Mouse (Mus musculus): ENCODE measurements around the gene Slc45a1. TPM values are rescaled to one million over a fixed set of nuclear protein-coding genes. Genes with fewer than 3 reads are reported as not detected.
"Not testable (repeated sequence)": the region's sequence is repeated elsewhere in the genome, so short reads cannot be mapped to it uniquely, and the experiment has no call there.

Gene Slc45a1
- polyA plus RNA-seq, 1 experiment, result not detected

- H3K4me3 ChIP-seq (ENCODE audit: insufficient read depth, low read depth, low read length), result no peak overlapping the region
- H3K27ac ChIP-seq (replicated peaks; ENCODE audit: low read depth, low read length), result no peak overlapping the region
- no peaks in the 10 kb centered on the region for H3K4me1 ChIP-seq (ENCODE audit: control insufficient read depth, insufficient read depth, insufficient read length, low read length)
Observed at GRCm38 (mm10) chr4:150625425-150625824, 26.5 kb downstream of the Slc45a1 start.

GRCm38 (mm10) chr4:150624933-150625332, 27.0 kb downstream of the Slc45a1 start:
- H3K4me3 ChIP-seq (ENCODE audit: insufficient read depth, low read depth, low read length), result no peak overlapping the region
- no peaks in the 10 kb centered on the region for H3K4me1 ChIP-seq (ENCODE audit: control insufficient read depth, insufficient read depth, insufficient read length, low read length)
- H3K27ac ChIP-seq (replicated peaks; ENCODE audit: low read depth, low read length), result no peak overlapping the region

- Histone ChIP-seq H3K4me1 (ENCODE audit: control insufficient read depth, insufficient read depth, insufficient read length, low read length) (no peaks in the 10 kb centered on the region), H3K27ac (replicated peaks; ENCODE audit: low read depth, low read length) (no peak overlapping the region), H3K4me3 (ENCODE audit: insufficient read depth, low read depth, low read length) (no peak overlapping the region)
Observed at GRCm38 (mm10) chr4:150624214-150624823, 27.7 kb downstream of the Slc45a1 start.

GRCm38 (mm10) chr4:150622641-150623040, 29.3 kb downstream of the Slc45a1 start:
- Histone ChIP-seq H3K27ac (replicated peaks; ENCODE audit: low read depth, low read length) (no peak overlapping the region), H3K4me3 (ENCODE audit: insufficient read depth, low read depth, low read length) (no peak overlapping the region), H3K4me1 (ENCODE audit: control insufficient read depth, insufficient read depth, insufficient read length, low read length) (no peaks in the 10 kb centered on the region)

- no peak overlapping the region for H3K27ac ChIP-seq (replicated peaks; ENCODE audit: low read depth, low read length)
- no peak overlapping the region for H3K4me3 ChIP-seq (ENCODE audit: insufficient read depth, low read depth, low read length)
- no peaks in the 10 kb centered on the region; the same call in 1 of the 2 replicates for H3K4me1 ChIP-seq (ENCODE audit: control insufficient read depth, insufficient read depth, insufficient read length, low read length)
Observed at GRCm38 (mm10) chr4:150619011-150619410, 33.0 kb downstream of the Slc45a1 start.

- Histone ChIP-seq H3K4me1 (ENCODE audit: control insufficient read depth, insufficient read depth, insufficient read length, low read length) (no peaks in the 10 kb centered on the region; the same call in 1 of the 2 replicates), H3K27ac (replicated peaks; ENCODE audit: low read depth, low read length) (no peak overlapping the region), H3K4me3 (ENCODE audit: insufficient read depth, low read depth, low read length) (no peak overlapping the region)
Observed at GRCm38 (mm10) chr4:150616841-150617240, 35.1 kb downstream of the Slc45a1 start.

GRCm38 (mm10) chr4:150616029-150616420, 35.9 kb downstream of the Slc45a1 start:
- Histone ChIP-seq H3K4me3 (ENCODE audit: insufficient read depth, low read depth, low read length) (no peak overlapping the region), H3K27ac (replicated peaks; ENCODE audit: low read depth, low read length) (no peak overlapping the region), H3K4me1 (ENCODE audit: control insufficient read depth, insufficient read depth, insufficient read length, low read length) (no peaks in the 10 kb centered on the region; the same call in 1 of the 2 replicates)

- Histone ChIP-seq H3K27ac (replicated peaks; ENCODE audit: low read depth, low read length) (no peak overlapping the region), H3K4me1 (ENCODE audit: control insufficient read depth, insufficient read depth, insufficient read length, low read length) (no peaks in the 10 kb centered on the region; the same call in 1 of the 2 replicates), H3K4me3 (ENCODE audit: insufficient read depth, low read depth, low read length) (no peak overlapping the region)
Observed at GRCm38 (mm10) chr4:150615251-150616028, 36.5 kb downstream of the Slc45a1 start.

- Histone ChIP-seq H3K4me1 (ENCODE audit: control insufficient read depth, insufficient read depth, insufficient read length, low read length) (no peaks in the 10 kb centered on the region; the same call in 1 of the 2 replicates), H3K27ac (replicated peaks; ENCODE audit: low read depth, low read length) (no peak overlapping the region), H3K4me3 (ENCODE audit: insufficient read depth, low read depth, low read length) (no peak overlapping the region)
Observed at GRCm38 (mm10) chr4:150613715-150614114, 38.3 kb downstream of the Slc45a1 start.

- Histone ChIP-seq H3K4me1 (ENCODE audit: control insufficient read depth, insufficient read depth, insufficient read length, low read length) (peaks cover 13% of the 10 kb centered on the region; the same call in 1 of the 2 replicates), H3K27ac (replicated peaks; ENCODE audit: low read depth, low read length) (no peak overlapping the region), H3K4me3 (ENCODE audit: insufficient read depth, low read depth, low read length) (no peak overlapping the region)
Observed at GRCm38 (mm10) chr4:150608670-150609069, 43.3 kb downstream of the Slc45a1 start.

GRCm38 (mm10) chr4:150606449-150607161, 45.4 kb downstream of the Slc45a1 start:
- Histone ChIP-seq H3K4me3 (ENCODE audit: insufficient read depth, low read depth, low read length) (no peak overlapping the region), H3K4me1 (ENCODE audit: control insufficient read depth, insufficient read depth, insufficient read length, low read length) (peaks cover 18% of the 10 kb centered on the region), H3K27ac (replicated peaks; ENCODE audit: low read depth, low read length) (no peak overlapping the region)

GRCm38 (mm10) chr4:150605804-150606203, 46.2 kb downstream of the Slc45a1 start:
- Histone ChIP-seq H3K4me1 (ENCODE audit: control insufficient read depth, insufficient read depth, insufficient read length, low read length) (peaks cover 18% of the 10 kb centered on the region), H3K4me3 (ENCODE audit: insufficient read depth, low read depth, low read length) (no peak overlapping the region), H3K27ac (replicated peaks; ENCODE audit: low read depth, low read length) (no peak overlapping the region)

GRCm38 (mm10) chr4:150603366-150604061, 48.5 kb downstream of the Slc45a1 start:
- Histone ChIP-seq H3K4me1 (ENCODE audit: control insufficient read depth, insufficient read depth, insufficient read length, low read length) (peaks cover 18% of the 10 kb centered on the region), H3K4me3 (ENCODE audit: insufficient read depth, low read depth, low read length) (no peak overlapping the region), H3K27ac (replicated peaks; ENCODE audit: low read depth, low read length) (no peak overlapping the region)

GRCm38 (mm10) chr4:150601489-150601888, 50.5 kb downstream of the Slc45a1 start:
- Histone ChIP-seq H3K4me3 (ENCODE audit: insufficient read depth, low read depth, low read length) (no peak overlapping the region), H3K4me1 (ENCODE audit: control insufficient read depth, insufficient read depth, insufficient read length, low read length) (peaks cover 25% of the 10 kb centered on the region), H3K27ac (replicated peaks; ENCODE audit: low read depth, low read length) (no peak overlapping the region)

GRCm38 (mm10) chr4:150600503-150600902, 51.5 kb downstream of the Slc45a1 start:
- H3K4me1 ChIP-seq (ENCODE audit: control insufficient read depth, insufficient read depth, insufficient read length, low read length), result peaks cover 26% of the 10 kb centered on the region
- H3K4me3 ChIP-seq (ENCODE audit: insufficient read depth, low read depth, low read length); H3K27ac ChIP-seq (replicated peaks; ENCODE audit: low read depth, low read length): not testable (repeated sequence)
